ENCODE assay signal across 27 mouse cellular contexts in the genomic region with DNA sequence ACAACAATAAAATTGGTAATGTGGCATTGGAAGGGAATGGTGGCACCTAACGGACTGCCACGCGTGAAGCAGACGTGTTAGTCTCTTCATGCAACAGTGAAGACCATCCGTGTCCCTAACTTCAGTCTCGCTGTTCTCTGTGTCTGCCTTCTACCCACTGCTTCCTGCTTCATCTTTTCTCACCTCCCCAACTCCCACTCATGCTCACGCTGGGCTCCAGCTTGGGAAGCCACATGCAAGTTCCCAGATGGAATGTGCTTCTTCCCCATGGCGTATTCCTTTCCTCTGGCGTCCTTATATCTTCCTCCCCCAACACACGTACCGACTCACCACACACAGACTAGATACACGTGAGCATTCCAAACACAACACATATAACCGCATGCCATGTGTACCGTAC.
DNase-seq lines count a peak whose midpoint lies in the region; ATAC-seq lines count a peak whose summit lies in the region.
"Had no signal": no experiment of that assay in that cellular context is flagged by ENCODE, and none has a peak within 500 bp of the region (broad histone marks: within the 10 kb centered on the region; RNA-seq: fewer than 3 reads in every experiment).

No protein-coding gene starts in this region.

- no peaks in the 10 kb centered on the region for H3K9me3 ChIP-seq in neural tube, embryonic 15.5 days (replicated peaks)
- H3K9me3 ChIP-seq: G1E; heart, embryonic 15.5 days; kidney, embryonic 15.5 days; limb, embryonic 12.5 days; liver, embryonic 13.5 days; lung, embryonic 15.5 days; neural tube, embryonic 13.5 days had no signal

- no peak for ATAC-seq in neural tube, embryonic 15.5 days (ENCODE audit: low FRiP score)
- ATAC-seq: forebrain, embryonic 16.5 days; hindbrain, embryonic 16.5 days; intestine, embryonic 16.5 days had no signal

- H3K4me3 ChIP-seq in neural tube, embryonic 15.5 days (replicated peaks) = no peak overlapping the region
- H3K4me3 ChIP-seq: heart, adult 2 months; heart, embryonic 15.5 days; kidney, embryonic 15.5 days; limb, embryonic 12.5 days; liver, embryonic 13.5 days; lung, embryonic 15.5 days; neural tube, embryonic 13.5 days had no signal

- no peak overlapping the region for H3K4me2 ChIP-seq in neural tube, embryonic 15.5 days
- H3K4me2 ChIP-seq: heart, embryonic 15.5 days; kidney, embryonic 15.5 days; limb, embryonic 12.5 days; liver, embryonic 13.5 days; lung, embryonic 15.5 days; midbrain, embryonic 11.5 days; neural tube, embryonic 13.5 days had no signal

- no peak overlapping the region for H3K27ac ChIP-seq in neural tube, embryonic 15.5 days (replicated peaks)
- H3K27ac ChIP-seq: heart, adult 2 months; kidney, embryonic 15.5 days; limb, embryonic 12.5 days; liver, embryonic 13.5 days; lung, embryonic 15.5 days; neural tube, embryonic 13.5 days had no signal

- intact Hi-C loops in left cerebral cortex, postnatal 36 days (cut with DNase I) = loop anchor here (5.0 kb wide), 1 partner anchor 97 kb away; a partner anchor contains a TSS

- WGBS in neural tube, embryonic 15.5 days = 95% methylated on average over 14 of the region's 14 CpGs

- peak; percentile 80 for DNase-seq in heart, adult 11 months
- no peak for DNase-seq in heart, adult 9 months (ENCODE audit: low spot score in 2 of 2)
- peak; percentile 57 to 79 for DNase-seq in left cerebral cortex, adult 9 months (ENCODE audit: low spot score in 2 of 2)
- DNase-seq in left cerebral cortex, adult 11 months (ENCODE audit: low spot score) = no peak
- DNase-seq in left cerebral cortex, postnatal 36 days (ENCODE audit: low spot score in 2 of 2) = peak; percentile 68 to 72
- no peak for DNase-seq in gastrocnemius, postnatal 4 days (ENCODE audit: low spot score in 2 of 2)
- DNase-seq: adrenal gland, postnatal 25 days; cerebellum, adult 11-12 months; cerebellum, postnatal 14 days; embryo, embryonic 11 days; gastrocnemius, postnatal 10 days; heart, adult 2 months; heart, postnatal 4 days; kidney, postnatal 4 days; liver, embryonic 13.5 days; thymus, postnatal 36 days had no signal

- no peaks in the 10 kb centered on the region for H3K36me3 ChIP-seq in neural tube, embryonic 15.5 days
- H3K36me3 ChIP-seq: heart, embryonic 15.5 days; liver, embryonic 13.5 days; lung, embryonic 15.5 days; neural tube, embryonic 13.5 days had no signal

- H3K27me3 ChIP-seq in neural tube, embryonic 15.5 days (replicated peaks) = no peaks in the 10 kb centered on the region
- H3K27me3 ChIP-seq: heart, embryonic 15.5 days; kidney, embryonic 15.5 days; limb, embryonic 12.5 days; liver, embryonic 13.5 days; lung, embryonic 15.5 days; neural tube, embryonic 13.5 days had no signal

- no peak overlapping the region for H3K9ac ChIP-seq in neural tube, embryonic 15.5 days (replicated peaks)
- H3K9ac ChIP-seq: heart, embryonic 15.5 days; kidney, embryonic 15.5 days; limb, embryonic 12.5 days; liver, embryonic 13.5 days; lung, embryonic 15.5 days; neural tube, embryonic 13.5 days had no signal

- H3K4me1 ChIP-seq in neural tube, embryonic 15.5 days = peaks cover 9% of the 10 kb centered on the region; the same call in 1 of the 2 replicates

Comparison
In these comparisons a context has a peak if more than half of its experiments do, and no peak if none do; other contexts are left out.
1. DNase-seq: peak in heart, adult 11 months (single experiment), left cerebral cortex, adult 9 months (2 of 2) and left cerebral cortex, postnatal 36 days (2 of 2); none in heart, adult 9 months (0 of 2), left cerebral cortex, adult 11 months (single experiment) and gastrocnemius, postnatal 4 days (0 of 2).